Mouse (Mus musculus) erythroblast, embryonic 14.5 days (primary cell): ENCODE data around the gene Ndufa13.

Experiments
- GATA1 ChIP-seq: IDR thresholded peaks from 2 replicates; pipeline ENCODE4 v1.6.1; 2012; ENCODE audit warnings: low read length, inconsistent platforms, mixed read lengths
- TAL1 ChIP-seq: IDR thresholded peaks from 3 replicates; pipeline ENCODE4 v1.6.1; 2012; ENCODE audit warnings: low read length, inconsistent platforms, mixed read lengths

DNA sequence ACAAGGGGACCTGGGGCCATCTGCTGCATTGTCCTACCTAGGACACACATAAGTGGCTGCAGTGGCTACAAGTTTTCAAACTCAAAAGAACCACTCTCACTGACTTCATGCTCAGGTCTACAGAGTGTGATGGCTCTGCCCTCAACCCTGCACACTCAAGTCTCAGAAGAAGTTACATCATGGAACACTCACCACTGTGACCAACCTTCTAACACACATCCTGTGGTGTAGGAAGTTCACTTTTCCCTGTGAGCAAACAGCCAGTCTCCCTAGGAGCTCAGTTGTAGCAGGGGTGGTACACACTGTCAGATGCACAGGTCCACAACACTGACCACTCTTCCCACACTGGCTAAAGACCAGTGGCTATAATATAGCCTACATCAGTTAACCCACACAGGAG, 16.1 kb upstream of the Ndufa13 start:
- TF ChIP-seq GATA1 (no peak), TAL1 (no peak)
